Mouse (Mus musculus) liver, embryonic 11.5 days (tissue): ENCODE measurements around the gene Pkp2. TPM values are rescaled to one million over a fixed set of nuclear protein-coding genes. Genes with fewer than 3 reads are reported as not detected.
A peak's percentile ranks its signal among the peaks of the same experiment; 100 is the strongest.

Source experiments
- ATAC-seq: fragments of 200-750 bp; cut with Nextera tagmentation; replicated peaks from 2 replicates; pipeline ENCODE4 v1.8.0; 2017; ENCODE audit warnings: moderate number of reproducible peaks, mild to moderate bottlenecking, moderate TSS enrichment, moderate library complexity; ENCODE audit not compliant: low FRiP score
- DNase-seq: peaks from one replicate; pipeline ENCODE4 v3.0.0-alpha.2; 2017; ENCODE audit warnings: low spot score
- H3K27ac ChIP-seq: fragments of 300-500 bp; sonication (generic); 2 replicates; pipeline ENCODE4 v1.5.1; 2014; ENCODE audit warnings: mild to moderate bottlenecking, low read depth, low read length, control low read depth
- H3K27me3 ChIP-seq: fragments of 300-500 bp; sonication (generic); replicated peaks from 2 replicates; pipeline ENCODE4 v1.6.1; 2014; ENCODE audit warnings: low read length, mixed read lengths; ENCODE audit not compliant: control insufficient read depth, insufficient read depth
- H3K36me3 ChIP-seq: fragments of 300-500 bp; sonication (generic); 2 replicates; pipeline ENCODE4 v1.6.1; 2014; ENCODE audit warnings: mild to moderate bottlenecking, low read length, moderate library complexity, mixed read lengths; ENCODE audit not compliant: control insufficient read depth, insufficient read depth
- H3K4me1 ChIP-seq: fragments of 300-500 bp; sonication (generic); replicated peaks from 2 replicates; pipeline ENCODE4 v1.6.1; 2014; ENCODE audit warnings: low read length, mixed read lengths; ENCODE audit not compliant: control insufficient read depth, insufficient read depth
- H3K4me2 ChIP-seq: fragments of 300-500 bp; sonication (generic); 2 replicates; pipeline ENCODE4 v1.6.1; 2014; ENCODE audit warnings: mild to moderate bottlenecking, control low read depth, moderate library complexity
- H3K4me3 ChIP-seq: fragments of 300-500 bp; sonication (generic); 2 replicates; pipeline ENCODE4 v1.5.1; 2014; ENCODE audit warnings: low read depth, low read length, control low read depth
- H3K9ac ChIP-seq: fragments of 300-500 bp; sonication (generic); 2 replicates; pipeline ENCODE4 v1.6.1; 2014; ENCODE audit warnings: low read depth, low read length, control low read depth
- H3K9me3 ChIP-seq: fragments of 300-500 bp; sonication (generic); 2 replicates; pipeline ENCODE4 v1.6.1; 2016; ENCODE audit warnings: low read length, inconsistent platforms, mixed read lengths; ENCODE audit not compliant: control insufficient read depth
- WGBS: fragments of 180-500 bp; shearing (Covaris S2); extraction: QIAGEN DNeasy Blood & Tissue Kit; methylation state at CpG from one replicate; pipeline ENCODE4 v1.1.7; 2014; 5-methylcytosine and 5-hydroxymethylcytosine counted together
- polyA plus RNA-seq: library from polyadenylated mRNA; unstranded; fragments of >200 nt; fragmentation: Nextera tagmentation; extraction: Ambion mirVana; gene quantifications from 2 replicates; pipeline ENCODE4 v1.2.1, GENCODE M21; 2014

Pkp2 gene
- polyA plus RNA-seq, 1 experiment from 2014 or later = 8.1 TPM

DNA sequence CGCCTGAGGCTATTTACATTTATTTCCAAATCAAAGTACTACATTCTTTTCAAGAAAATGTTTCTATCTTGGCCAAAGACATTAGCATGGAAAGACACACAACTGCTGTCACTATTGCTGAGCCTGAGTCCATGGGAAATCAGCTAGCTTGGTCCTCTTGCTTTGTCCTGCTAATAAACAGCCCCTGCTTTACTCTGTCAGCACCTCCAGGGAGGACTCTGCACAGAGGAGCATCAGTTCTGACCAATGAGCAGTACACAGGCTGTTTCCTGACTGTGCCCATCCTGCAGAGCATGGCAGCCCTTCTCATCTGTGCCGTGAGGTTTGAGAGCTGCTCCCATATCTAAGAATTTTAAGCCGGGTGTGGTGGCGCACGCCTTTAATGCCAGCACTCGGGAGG is 60.6 kb downstream of the Pkp2 start:
- no peak for DNase-seq
- no peaks in the 10 kb centered on the region for H3K9me3 ChIP-seq
- no peak overlapping the region for H3K4me2 ChIP-seq
- 86% methylated on average over 6 of the region's 6 CpGs for WGBS
- H3K4me3 ChIP-seq = no peak overlapping the region
- H3K4me1 ChIP-seq = no peaks in the 10 kb centered on the region
- no peak for ATAC-seq
- H3K27ac ChIP-seq = no peak overlapping the region
- H3K27me3 ChIP-seq = no peaks in the 10 kb centered on the region
- H3K36me3 ChIP-seq = no peaks in the 10 kb centered on the region
- H3K9ac ChIP-seq = no peak overlapping the region

DNA sequence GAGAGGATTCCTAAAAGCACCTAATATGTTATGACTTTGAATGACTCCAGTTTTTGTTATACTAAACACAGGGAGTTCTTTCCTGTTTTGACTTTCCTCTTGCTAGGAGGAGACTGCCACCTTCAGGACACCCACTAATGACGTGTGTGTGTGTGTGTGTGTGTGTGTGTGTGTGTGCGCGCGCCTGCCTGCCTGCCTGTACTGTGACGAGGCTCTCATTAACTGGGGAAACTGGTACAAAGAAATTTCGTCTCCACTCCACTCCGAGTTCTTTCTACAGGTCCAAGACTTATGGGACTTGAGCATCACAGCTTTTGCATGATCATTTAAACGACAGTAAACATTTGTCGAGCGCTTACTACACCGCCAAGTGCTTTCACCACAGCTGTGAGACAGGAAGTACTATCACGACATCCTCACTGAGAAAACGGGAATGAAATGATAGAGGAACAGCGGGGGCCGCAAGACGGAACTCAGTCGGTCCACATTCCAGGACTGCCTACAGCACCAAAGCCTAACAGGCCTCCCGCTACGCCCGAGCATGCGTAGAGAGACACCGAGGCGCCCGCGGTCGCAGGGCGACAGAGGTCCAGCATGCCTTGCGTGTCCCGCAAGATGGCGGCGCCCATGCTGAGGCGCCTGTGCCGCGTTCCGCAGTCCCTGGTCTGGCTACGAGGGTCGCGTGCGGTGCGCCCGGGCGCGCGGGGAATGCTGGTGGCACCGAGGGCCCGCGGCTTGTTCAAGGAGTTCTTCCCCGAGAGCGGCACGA is 89.4 kb downstream of the Pkp2 start, which contains the start of gene Yars2:
Gene Yars2, plus strand, starts transcription at position 597 of the 769 bp plus-strand sequence.
- peaks cover 7% of the 10 kb centered on the region; the same call in 1 of the 2 replicates for H3K36me3 ChIP-seq
- under 1% methylated on average over 50 of the region's 50 CpGs for WGBS

GRCm38 (mm10) chr16:16303138-16303827 is 90.2 kb downstream of the Pkp2 start:
- no peaks in the 10 kb centered on the region for H3K9me3 ChIP-seq
- H3K9ac ChIP-seq = peak overlapping the region; percentile 96
- H3K27me3 ChIP-seq = no peaks in the 10 kb centered on the region
- peaks cover 6% of the 10 kb centered on the region; the same call in 1 of the 2 replicates for H3K4me1 ChIP-seq
- ATAC-seq (peak; percentile 62), DNase-seq (no peak)
- under 1% methylated on average over 61 of the region's 61 CpGs for WGBS
- peak overlapping the region; percentile 82 for H3K4me2 ChIP-seq
- peaks cover 9% of the 10 kb centered on the region; the same call in 1 of the 2 replicates for H3K36me3 ChIP-seq
- H3K27ac ChIP-seq = peak overlapping the region; percentile 90
- H3K4me3 ChIP-seq = peak overlapping the region; percentile 89

More for the DNA sequence above, 89.4 kb downstream of the Pkp2 start, which contains the start of gene Yars2:
- peak within 1 kb of the TSS; percentile 82 for H3K4me2 ChIP-seq
- H3K4me1 ChIP-seq = peaks cover 6% of the 10 kb centered on the region; the same call in 1 of the 2 replicates
- ATAC-seq (peak; percentile 98), DNase-seq (peak; percentile 84)
- peak within 1 kb of the TSS; percentile 89 for H3K4me3 ChIP-seq
- peak within 1 kb of the TSS; percentile 96 for H3K9ac ChIP-seq
- H3K27me3 ChIP-seq = no peaks in the 10 kb centered on the region
- no peaks in the 10 kb centered on the region for H3K9me3 ChIP-seq
- peak within 1 kb of the TSS; percentile 90 for H3K27ac ChIP-seq

- H3K9me3 ChIP-seq = no peaks in the 10 kb centered on the region
Observed at GRCm38 (mm10) chr16:16303888-16304287, 90.8 kb downstream of the Pkp2 start.

GRCm38 (mm10) chr16:16311319-16311718 is 98.2 kb downstream of the Pkp2 start:
- ATAC-seq (no peak; the same call in 1 of the 2 replicates), DNase-seq (no peak)
- H3K36me3 ChIP-seq = peaks cover 21% of the 10 kb centered on the region
- WGBS = 87% methylated on average over 5 of the region's 5 CpGs
- no peaks in the 10 kb centered on the region for H3K9me3 ChIP-seq
- no peak overlapping the region for H3K4me2 ChIP-seq
- H3K4me1 ChIP-seq = no peaks in the 10 kb centered on the region
- H3K27ac ChIP-seq = no peak overlapping the region
- no peak overlapping the region for H3K4me3 ChIP-seq
- H3K27me3 ChIP-seq = no peaks in the 10 kb centered on the region
- no peak overlapping the region for H3K9ac ChIP-seq

More at GRCm38 (mm10) chr16:16303888-16304287, 90.8 kb downstream of the Pkp2 start:
- Histone ChIP-seq H3K36me3 (peaks cover 12% of the 10 kb centered on the region; the same call in 1 of the 2 replicates), H3K4me3 (peak overlapping the region; percentile 89), H3K27ac (peak overlapping the region; percentile 90; the same call in 1 of the 2 replicates), H3K9ac (peak overlapping the region; percentile 96), H3K27me3 (no peaks in the 10 kb centered on the region), H3K4me2 (peak overlapping the region; percentile 82), H3K4me1 (peaks cover 6% of the 10 kb centered on the region; the same call in 1 of the 2 replicates)
- no peak for ATAC-seq
- DNase-seq = no peak
- 18% methylated on average over 7 of the region's 7 CpGs for WGBS

Other genes with a start within 250 kb of the Pkp2 start
- gene Yars2, start 89.6 kb downstream of the Pkp2 start, polyA plus RNA-seq = 62.9 and 67.1 TPM in 2 replicates
- 52.9 and 55.1 TPM in 2 replicates for gene Dnm1l, start 145.6 kb downstream of the Pkp2 start, polyA plus RNA-seq